Mouse (Mus musculus): ENCODE results near the gene Wscd2. TPM values are rescaled to one million over a fixed set of nuclear protein-coding genes. Genes with fewer than 3 reads are reported as not detected.

Wscd2 gene
- total and polyA plus RNA-seq, 3 experiments: not detected

DNA sequence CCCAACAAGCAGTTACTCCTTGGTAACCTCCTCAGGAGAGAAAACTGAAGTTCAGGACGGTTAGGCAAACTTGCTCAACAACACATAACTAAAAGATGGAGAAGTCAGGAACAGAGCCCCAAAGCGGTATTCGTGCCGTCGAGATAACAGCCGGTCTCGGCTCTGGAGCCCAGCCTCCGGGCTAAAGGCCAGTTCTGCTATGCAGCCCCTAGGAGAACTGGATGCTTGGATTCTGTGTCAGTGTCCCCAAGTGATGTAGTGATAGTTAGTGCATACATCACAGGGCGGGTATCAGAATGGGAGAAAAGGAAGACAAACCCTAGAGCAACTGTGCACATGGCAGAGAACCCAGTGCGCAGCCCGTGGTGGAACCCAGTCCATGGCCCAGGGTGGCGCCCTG, 147.9 kb downstream of the Wscd2 start:
- H3K36me3 ChIP-seq (ENCODE audit: control insufficient read depth in 1 of 2, insufficient read depth in 2 of 2, low read length in 2 of 2): no peaks in the 10 kb centered on the region
- no peaks in the 10 kb centered on the region for H3K27me3 ChIP-seq (ENCODE audit: control insufficient read depth in 1 of 2, insufficient read depth in 2 of 2, low read length in 2 of 2)
- no peaks in the 10 kb centered on the region for H3K9me3 ChIP-seq (replicated peaks; ENCODE audit: insufficient read depth, low read length)
- H3K79me2 ChIP-seq (ENCODE audit: control insufficient read depth, insufficient read depth, low read length, poor library complexity): no peaks in the 10 kb centered on the region
- H3K4me3 ChIP-seq (ENCODE audit: control insufficient read depth in 1 of 2, insufficient read depth in 1 of 2, low read depth in 2 of 2, low read length in 2 of 2): no peak overlapping the region
- no peaks in the 10 kb centered on the region for H3K4me1 ChIP-seq (ENCODE audit: control insufficient read depth in 1 of 2, insufficient read depth in 2 of 2, low read length in 2 of 2)
- H3K9ac ChIP-seq (ENCODE audit: control insufficient read depth, low read depth, low read length, poor library complexity, severe bottlenecking): no peak overlapping the region
- H3K27ac ChIP-seq (ENCODE audit: control insufficient read depth, low read depth, low read length): no peak overlapping the region
- TF ChIP-seq USF2 (IDR thresholded peaks at IDR 0.05; ENCODE audit: borderline replicate concordance in 1 of 2, insufficient read depth in 1 of 2, low read depth in 1 of 2, low read length in 2 of 2): no peak
- no peak for TF ChIP-seq TCF12 (IDR thresholded peaks at IDR 0.05; ENCODE audit: low read depth, low read length)
- DNase-seq (ENCODE audit: low read depth, low spot score): no peak

DNA sequence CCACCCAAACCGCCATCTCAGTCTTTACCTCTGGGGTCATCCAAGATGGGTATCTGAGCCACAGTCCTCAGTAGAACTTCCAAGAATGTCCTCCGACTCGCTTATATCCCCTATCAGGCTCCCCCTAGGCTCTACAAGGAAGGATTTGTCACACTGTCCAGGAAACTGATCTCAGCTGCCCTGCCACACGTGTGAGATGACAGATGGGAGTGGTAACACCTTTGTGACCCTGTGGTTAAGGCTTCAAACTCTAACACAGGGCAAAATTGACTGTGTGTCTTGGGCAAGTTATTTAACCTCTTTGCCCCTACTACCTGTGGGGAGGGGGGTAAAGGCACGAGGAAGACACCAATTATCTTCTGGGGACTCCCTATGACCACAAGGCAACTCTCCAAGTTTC, 149.0 kb downstream of the Wscd2 start:
- TF ChIP-seq ZKSCAN1 (IDR thresholded peaks at IDR 0.05; ENCODE audit: low read depth, low read length): no peak
- no peak for TF ChIP-seq MYB (IDR thresholded peaks at IDR 0.05; ENCODE audit: low read depth, low read length)
- TF ChIP-seq ZMIZ1 (IDR thresholded peaks at IDR 0.05; ENCODE audit: low read depth, low read length): no peak
- no peak for TF ChIP-seq MXI1 (IDR thresholded peaks at IDR 0.05; ENCODE audit: low read depth, low read length)
- no peak for TF ChIP-seq POLR2AphosphoS2 (IDR thresholded peaks at IDR 0.05; ENCODE audit: low read length)
- no peak for TF ChIP-seq POLR2A (IDR thresholded peaks at IDR 0.05; ENCODE audit: control insufficient read depth in 1 of 2, insufficient read depth in 1 of 2, low read depth in 1 of 2, low read length in 2 of 2, poor library complexity in 1 of 2)
- TF ChIP-seq POLR2AphosphoS5 (IDR thresholded peaks at IDR 0.05; ENCODE audit: borderline replicate concordance, low read depth, low read length): no peak
- no peak for TF ChIP-seq NELFE (IDR thresholded peaks at IDR 0.05; ENCODE audit: low read depth, low read length)
- no peak for TF ChIP-seq GATA1 (IDR thresholded peaks at IDR 0.05; ENCODE audit: low read depth, low read length)
- TF ChIP-seq CTCF (IDR thresholded peaks at IDR 0.05 in 2 of 3, conservative IDR thresholded peaks at IDR 0.05 in 1 of 3; ENCODE audit: control insufficient read depth in 1 of 3, insufficient read depth in 1 of 3, low read depth in 2 of 3, low read length in 3 of 3, poor library complexity in 1 of 3, severe bottlenecking in 1 of 3): no peak
- TF ChIP-seq SMC3 (IDR thresholded peaks at IDR 0.05; ENCODE audit: low read depth, low read length): no peak
- no peak for TF ChIP-seq HCFC1 (IDR thresholded peaks at IDR 0.05; ENCODE audit: low read depth, low read length)
- TF ChIP-seq RCOR1 (IDR thresholded peaks at IDR 0.05; ENCODE audit: low read depth, low read length): no peak
- TF ChIP-seq GABPA (IDR thresholded peaks at IDR 0.05; ENCODE audit: low read depth, low read length): no peak
- no peak for TF ChIP-seq MEF2A (IDR thresholded peaks at IDR 0.05; ENCODE audit: extremely low read depth, insufficient replicate concordance, low read depth, low read length, poor library complexity, severe bottlenecking)
- no peaks in the 10 kb centered on the region for H3K79me2 ChIP-seq (ENCODE audit: control insufficient read depth, insufficient read depth, low read length, poor library complexity)
- H3K9ac ChIP-seq (ENCODE audit: control insufficient read depth, low read depth, low read length, poor library complexity, severe bottlenecking): no peak overlapping the region
- no peak overlapping the region for H3K4me3 ChIP-seq (ENCODE audit: control insufficient read depth in 1 of 2, insufficient read depth in 1 of 2, low read depth in 2 of 2, low read length in 2 of 2)
- no peaks in the 10 kb centered on the region for H3K9me3 ChIP-seq (replicated peaks; ENCODE audit: insufficient read depth, low read length)
- DNase-seq (ENCODE audit: low read depth, low spot score): no peak
- no peaks in the 10 kb centered on the region for H3K27me3 ChIP-seq (ENCODE audit: control insufficient read depth in 1 of 2, insufficient read depth in 2 of 2, low read length in 2 of 2)
- no peaks in the 10 kb centered on the region for H3K36me3 ChIP-seq (ENCODE audit: control insufficient read depth in 1 of 2, insufficient read depth in 2 of 2, low read length in 2 of 2)
- H3K4me1 ChIP-seq (ENCODE audit: control insufficient read depth in 1 of 2, insufficient read depth in 2 of 2, low read length in 2 of 2): no peaks in the 10 kb centered on the region
- H3K27ac ChIP-seq (ENCODE audit: control insufficient read depth, low read depth, low read length): no peak overlapping the region

Other genes starting within 250 kb of the Wscd2 start
- gene Sgsm1, start 179.5 kb upstream of the Wscd2 start, total RNA-seq (2012; rRNA removed): not detected in 2 replicates
- gene Sgsm1, start 179.5 kb upstream of the Wscd2 start, polyA plus RNA-seq (2012; ENCODE audit: insufficient read depth in 1 of 2, insufficient read length in 2 of 2, low read depth in 1 of 2, low replicate concordance in 2 of 2, missing spikeins in 1 of 2): not detected
- not detected in 2 replicates for gene Aym1, start 133.0 kb upstream of the Wscd2 start, total RNA-seq (2012; rRNA removed)
- gene Aym1, start 133.0 kb upstream of the Wscd2 start, polyA plus RNA-seq (2012; ENCODE audit: insufficient read depth in 1 of 2, insufficient read length in 2 of 2, low read depth in 1 of 2, low replicate concordance in 2 of 2, missing spikeins in 1 of 2): not detected
- not detected in 2 replicates for gene Cmklr1, start 160.1 kb downstream of the Wscd2 start, total RNA-seq (2012; rRNA removed)
- not detected for gene Cmklr1, start 160.1 kb downstream of the Wscd2 start, polyA plus RNA-seq (2012; ENCODE audit: insufficient read depth in 1 of 2, insufficient read length in 2 of 2, low read depth in 1 of 2, low replicate concordance in 2 of 2, missing spikeins in 1 of 2)
- gene 1700069L16Rik, start 234.4 kb downstream of the Wscd2 start, total RNA-seq (2012; rRNA removed): not detected in 2 replicates
- not detected for gene 1700069L16Rik, start 234.4 kb downstream of the Wscd2 start, polyA plus RNA-seq (2012; ENCODE audit: insufficient read depth in 1 of 2, insufficient read length in 2 of 2, low read depth in 1 of 2, low replicate concordance in 2 of 2, missing spikeins in 1 of 2)
- gene Ficd, start 245.5 kb downstream of the Wscd2 start, total RNA-seq (2012; rRNA removed): 1.8 and 2.5 TPM in 2 replicates
- gene Ficd, start 245.5 kb downstream of the Wscd2 start, polyA plus RNA-seq (2012; ENCODE audit: insufficient read depth in 1 of 2, insufficient read length in 2 of 2, low read depth in 1 of 2, low replicate concordance in 2 of 2, missing spikeins in 1 of 2): 1 to 10 TPM in 1 of 2 experiments, not detected in 1; 2.7 TPM